ENCODE assay signal across 8 mouse cellular contexts in the genomic region with DNA sequence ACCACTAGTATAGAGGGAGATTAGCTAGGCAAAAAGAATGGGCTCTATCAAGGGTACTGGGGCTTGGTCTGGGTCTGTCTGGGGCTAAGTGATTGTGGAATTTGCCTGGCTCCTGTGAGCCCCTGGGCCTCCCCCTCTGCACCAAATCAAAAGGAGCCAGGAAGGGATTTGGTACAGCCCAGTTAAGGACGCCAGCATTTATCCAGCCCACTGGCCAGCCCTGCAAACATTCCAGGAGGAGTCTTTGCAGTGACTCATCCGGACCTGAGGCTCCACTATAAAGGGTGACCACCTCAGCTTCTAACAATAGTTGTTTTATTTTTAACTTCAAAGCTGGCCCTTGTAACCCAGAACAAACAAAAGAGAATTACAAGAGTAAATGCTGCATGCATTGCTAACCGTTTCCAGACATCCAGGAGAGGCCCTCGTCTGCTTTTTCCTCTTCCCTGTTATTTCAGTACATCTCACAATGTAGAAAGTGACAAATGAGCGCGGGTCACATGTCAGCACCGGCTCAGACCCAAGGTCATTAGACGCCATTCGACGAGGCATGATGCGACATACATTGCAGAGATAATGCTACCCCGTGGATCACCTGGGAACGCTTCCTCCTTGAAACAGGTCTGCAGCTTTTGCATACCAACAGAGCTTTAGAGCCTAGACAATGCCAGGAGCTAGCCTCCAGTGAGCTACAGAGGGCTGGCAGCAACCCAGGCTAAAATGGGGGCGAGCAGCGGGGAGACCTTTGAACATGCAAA.
A peak's percentile ranks its signal among the peaks of the same experiment; 100 is the strongest.
DNase-seq lines count a peak whose midpoint lies in the region; ATAC-seq and TF ChIP-seq lines count a peak whose summit lies in the region.

No protein-coding gene starts in this region.

- ATAC-seq in forebrain, postnatal 0 days = no peak
- no peak for ATAC-seq in forebrain, embryonic 13.5 days

- no peak for DNase-seq in forebrain, postnatal 0 days
- DNase-seq in 3T3-L1 (ENCODE audit: low read depth, low spot score) = peak; percentile 74
- DNase-seq in embryo, embryonic 11 days = peak; percentile 18
- DNase-seq in heart, postnatal 14 days = peak; percentile 40 to 44
- no peak for DNase-seq in thymus, postnatal 14 days
- DNase-seq in layer of hippocampus, adult 18-20 months (ENCODE audit: low spot score in 2 of 2) = no peak
- no peak for DNase-seq in thymus, adult 18-20 months

- TF ChIP-seq CTCF in forebrain, postnatal 0 days (IDR thresholded peaks at IDR 0.05; ENCODE audit: low read depth) = no peak

- WGBS in forebrain, postnatal 0 days = 37% methylated on average over 15 of the region's 15 CpGs
- WGBS in forebrain, embryonic 13.5 days = 47% methylated on average over 15 of the region's 15 CpGs

- no peaks in the 10 kb centered on the region for H3K9me3 ChIP-seq in forebrain, postnatal 0 days (ENCODE audit: low read length)
- H3K9me3 ChIP-seq in forebrain, embryonic 13.5 days (replicated peaks) = no peaks in the 10 kb centered on the region

- H3K4me2 ChIP-seq in forebrain, postnatal 0 days (ENCODE audit: low read depth) = no peak overlapping the region
- no peak overlapping the region for H3K4me2 ChIP-seq in forebrain, embryonic 13.5 days

- peaks cover 10% of the 10 kb centered on the region for H3K4me1 ChIP-seq in forebrain, postnatal 0 days (ENCODE audit: insufficient read depth)
- no peaks in the 10 kb centered on the region for H3K4me1 ChIP-seq in forebrain, embryonic 13.5 days

- no peak overlapping the region for H3K4me3 ChIP-seq in forebrain, postnatal 0 days (ENCODE audit: low read depth, low read length)
- H3K4me3 ChIP-seq in forebrain, embryonic 13.5 days = no peak overlapping the region

- H3K27ac ChIP-seq in forebrain, postnatal 0 days (ENCODE audit: low read depth, low read length) = peak overlapping the region; percentile 29; the same call in 1 of the 2 replicates
- no peak overlapping the region for H3K27ac ChIP-seq in forebrain, embryonic 13.5 days

- no peak overlapping the region for H3K9ac ChIP-seq in forebrain, postnatal 0 days
- H3K9ac ChIP-seq in forebrain, embryonic 13.5 days = no peak overlapping the region

- intact Hi-C loops in heart, postnatal 14 days (cut with DNase I) = loop anchor here (5.0 kb wide), 1 partner anchor 142 kb away; no protein-coding TSS in a partner anchor

- no peaks in the 10 kb centered on the region for H3K36me3 ChIP-seq in forebrain, postnatal 0 days (ENCODE audit: insufficient read depth)
- H3K36me3 ChIP-seq in forebrain, embryonic 13.5 days (ENCODE audit: poor library complexity, severe bottlenecking) = no peaks in the 10 kb centered on the region

- no peaks in the 10 kb centered on the region for H3K27me3 ChIP-seq in forebrain, postnatal 0 days (ENCODE audit: insufficient read depth, low read length)
- H3K27me3 ChIP-seq in forebrain, embryonic 13.5 days = no peaks in the 10 kb centered on the region

Comparison
In these comparisons a context has a peak if more than half of its experiments do, and no peak if none do; other contexts are left out.
1. DNase-seq: peak in 3T3-L1 (single experiment), embryo, embryonic 11 days (single experiment) and heart, postnatal 14 days (2 of 2); none in forebrain, postnatal 0 days (single experiment), thymus, postnatal 14 days (single experiment), layer of hippocampus, adult 18-20 months (0 of 2) and thymus, adult 18-20 months (0 of 2).